Mouse (Mus musculus): ENCODE data around the gene P2rx1.

Gene P2rx1

DNA sequence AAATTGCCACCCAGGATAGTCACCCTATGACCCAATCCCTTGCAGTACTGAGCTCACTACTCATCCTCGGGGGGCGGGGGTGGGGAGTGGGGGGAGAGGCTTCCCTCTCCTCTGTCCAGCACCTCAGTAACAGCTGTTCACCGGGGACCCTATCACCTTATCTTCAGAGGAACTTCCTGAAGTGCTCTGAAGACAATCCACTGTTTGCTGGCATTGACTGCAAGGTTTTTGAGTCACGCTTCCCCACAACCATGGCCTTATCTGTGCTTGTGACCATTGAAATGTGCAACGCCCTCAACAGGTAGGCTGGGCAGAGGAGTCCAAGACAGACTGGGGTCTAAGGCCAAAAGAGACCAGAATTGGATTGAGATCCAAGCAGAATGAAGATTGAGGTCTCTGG lies 11.1 kb upstream of the P2rx1 start:
- DNase-seq (ENCODE audit: low spot score), result no peak

DNA sequence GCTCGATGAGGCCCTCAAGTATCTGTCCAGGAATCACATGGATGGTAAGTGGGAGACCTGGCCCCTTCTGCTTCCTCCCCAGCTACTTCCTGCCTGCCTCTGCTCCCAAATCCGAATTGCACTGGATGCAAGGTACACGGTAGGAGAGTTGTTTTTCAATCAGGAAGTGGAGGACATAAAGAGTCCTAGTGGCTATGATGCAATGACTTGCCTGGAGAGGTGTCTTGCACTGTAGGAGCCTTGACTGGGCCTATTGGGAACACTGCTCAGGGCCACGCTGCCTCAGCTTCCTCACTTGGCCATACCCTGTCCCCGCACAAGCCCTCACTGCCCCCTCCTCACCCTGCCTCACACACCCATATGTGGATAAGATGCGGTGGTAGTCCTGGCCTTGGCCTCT lies 9.9 kb upstream of the P2rx1 start:
- no peak for DNase-seq (ENCODE audit: low spot score)

GRCm38 (mm10) chr11:72990688-72991087 lies 8.2 kb upstream of the P2rx1 start:
- DNase-seq (ENCODE audit: low spot score), result no peak

DNA sequence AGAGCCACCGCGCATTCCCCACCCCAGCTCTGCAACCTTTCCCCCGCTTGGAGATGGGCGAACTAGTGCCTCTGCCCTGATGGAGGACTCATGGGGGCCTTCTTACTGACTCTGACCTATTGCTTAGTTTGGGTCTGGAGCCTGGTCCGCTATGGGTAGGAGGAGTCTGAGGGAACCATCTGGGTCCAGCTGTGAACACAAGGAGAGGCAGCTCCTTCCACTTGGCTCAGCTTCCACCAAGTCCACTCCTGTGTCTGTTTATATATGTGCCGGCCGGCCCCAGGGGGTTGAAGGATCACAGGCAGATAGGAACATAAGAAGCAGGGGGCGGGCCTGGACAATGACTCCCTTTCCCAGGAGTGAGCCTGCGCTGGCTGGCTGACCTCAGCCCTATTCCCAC lies 6.9 kb upstream of the P2rx1 start:
- no peak for DNase-seq (ENCODE audit: low spot score)

DNA sequence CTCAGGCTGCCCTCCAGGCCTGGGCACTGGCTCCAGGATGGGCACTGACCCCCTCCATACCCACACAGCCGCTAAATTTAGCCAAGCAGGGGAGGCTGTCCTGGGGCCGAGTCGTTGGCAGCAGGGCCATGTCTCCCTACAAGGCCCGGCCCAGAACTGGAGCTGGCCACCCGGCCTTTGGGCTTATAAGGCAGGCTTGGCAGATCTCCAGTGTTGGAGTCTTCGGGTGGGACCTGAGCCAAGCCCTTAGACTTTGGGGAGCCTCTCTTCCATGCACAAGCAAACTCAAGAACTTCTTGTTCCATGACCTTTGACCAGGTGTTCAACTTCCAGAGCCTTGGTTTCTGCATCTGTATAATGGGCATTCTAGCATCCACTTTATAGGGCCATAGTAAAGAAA lies 2.6 kb upstream of the P2rx1 start:
- DNase-seq (ENCODE audit: low spot score), result no peak

- DNase-seq (ENCODE audit: low spot score), result no peak
Measured at GRCm38 (mm10) chr11:72996781-72997180, 2.1 kb upstream of the P2rx1 start.

GRCm38 (mm10) chr11:72997529-72998326 lies 1.2 kb upstream of the P2rx1 start:
- no peak for DNase-seq (ENCODE audit: low spot score)

- no peak for DNase-seq (ENCODE audit: low spot score)
Measured at GRCm38 (mm10) chr11:73001029-73001428, 2.1 kb downstream of the P2rx1 start.

DNA sequence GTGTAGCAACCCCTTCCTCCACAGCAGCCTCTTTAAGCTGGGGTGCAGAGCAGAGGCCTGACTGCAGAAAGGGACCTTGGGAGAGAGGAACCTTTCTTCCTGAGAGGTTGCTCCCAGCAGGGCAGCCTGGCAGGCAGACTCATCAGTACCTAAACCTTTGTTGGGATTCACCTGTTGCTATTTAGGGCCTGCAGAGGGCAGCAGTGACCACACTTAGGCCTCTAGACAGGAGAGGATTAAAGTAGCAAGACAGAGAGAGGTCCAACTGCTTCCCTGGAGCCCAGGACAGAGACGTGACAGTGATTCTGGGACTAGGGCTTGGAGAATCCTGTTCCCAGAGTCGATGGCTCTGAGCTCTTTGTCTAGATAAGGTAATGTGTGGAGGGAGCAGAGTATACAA lies 7.5 kb downstream of the P2rx1 start:
- DNase-seq (ENCODE audit: low spot score), result no peak

GRCm38 (mm10) chr11:73007113-73007512 lies 8.2 kb downstream of the P2rx1 start:
- DNase-seq (ENCODE audit: low spot score), result no peak

- DNase-seq (ENCODE audit: low spot score), result no peak
Measured at GRCm38 (mm10) chr11:73007698-73008481, 9.0 kb downstream of the P2rx1 start.

DNA sequence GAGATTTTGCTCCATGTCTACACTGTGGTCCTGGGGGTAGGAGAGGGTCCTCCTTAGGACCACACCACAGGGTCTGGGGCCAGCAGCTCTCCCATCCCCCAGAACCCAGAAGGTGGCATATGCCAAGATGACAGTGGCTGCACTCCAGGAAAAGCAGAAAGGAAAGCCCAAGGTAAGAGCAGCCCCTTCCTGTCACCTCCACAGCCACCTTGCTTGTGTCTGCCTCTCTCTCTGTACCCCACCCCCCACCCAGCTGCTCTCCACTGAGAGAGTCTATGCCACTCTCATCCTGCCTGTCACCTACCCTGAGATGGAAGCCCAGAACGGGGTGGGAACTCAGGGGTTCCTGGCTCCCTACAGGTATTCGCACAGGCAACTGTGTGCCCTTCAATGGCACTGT lies 9.9 kb downstream of the P2rx1 start:
- DNase-seq (ENCODE audit: low spot score), result no peak

- no peak for DNase-seq (ENCODE audit: low spot score)
Measured at GRCm38 (mm10) chr11:73009531-73010274, 10.8 kb downstream of the P2rx1 start.

- no peak for DNase-seq (ENCODE audit: low spot score)
Measured at GRCm38 (mm10) chr11:73013981-73014380, 15.1 kb downstream of the P2rx1 start.

- DNase-seq (ENCODE audit: low spot score), result no peak
Measured at GRCm38 (mm10) chr11:73014831-73015344, 16.0 kb downstream of the P2rx1 start.

- no peak for DNase-seq (ENCODE audit: low spot score)
Measured at GRCm38 (mm10) chr11:73015391-73016102, 16.6 kb downstream of the P2rx1 start.

- DNase-seq (ENCODE audit: low spot score), result no peak
Measured at GRCm38 (mm10) chr11:73016103-73016420, 17.2 kb downstream of the P2rx1 start.

- peak; percentile 92 for DNase-seq (ENCODE audit: low spot score)
Measured at GRCm38 (mm10) chr11:73018471-73019146, 19.7 kb downstream of the P2rx1 start, which contains the start of gene Camkk1. Gene Camkk1 (plus strand): TSS chr11:73019008.

DNA sequence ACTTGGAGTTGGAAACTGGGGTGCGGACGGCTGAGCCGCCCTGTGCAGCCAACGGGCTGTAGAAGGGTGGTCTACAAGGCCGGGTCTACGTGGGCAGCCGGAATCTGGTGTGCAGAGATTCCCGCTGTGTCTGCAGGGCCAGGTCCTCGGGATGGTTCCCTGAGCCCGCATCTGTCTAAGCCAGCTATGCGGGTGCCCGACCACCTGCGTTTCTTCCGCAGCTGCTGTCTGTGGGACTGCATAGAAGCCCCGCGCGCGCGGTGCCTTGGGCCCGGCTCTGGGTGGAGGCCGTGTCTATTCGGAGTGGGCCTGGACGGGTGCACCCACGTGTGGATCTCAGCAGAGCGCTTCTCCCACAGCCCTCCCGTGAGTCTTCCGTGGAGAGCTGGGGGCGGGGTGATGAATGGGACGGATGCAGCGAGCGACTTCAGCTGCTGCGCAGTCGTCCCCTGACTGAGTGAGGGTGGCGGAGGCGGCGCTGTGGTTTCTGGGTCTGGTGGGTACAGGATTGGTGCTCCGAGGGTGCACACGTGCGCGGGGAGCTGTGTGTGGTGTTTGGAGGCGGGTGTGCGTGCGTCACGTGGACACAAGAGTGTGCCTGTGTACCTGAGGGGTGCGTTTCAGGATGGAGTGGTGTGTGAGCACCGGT lies 20.4 kb downstream of the P2rx1 start:
- peak; percentile 76 for DNase-seq (ENCODE audit: low spot score)

DNA sequence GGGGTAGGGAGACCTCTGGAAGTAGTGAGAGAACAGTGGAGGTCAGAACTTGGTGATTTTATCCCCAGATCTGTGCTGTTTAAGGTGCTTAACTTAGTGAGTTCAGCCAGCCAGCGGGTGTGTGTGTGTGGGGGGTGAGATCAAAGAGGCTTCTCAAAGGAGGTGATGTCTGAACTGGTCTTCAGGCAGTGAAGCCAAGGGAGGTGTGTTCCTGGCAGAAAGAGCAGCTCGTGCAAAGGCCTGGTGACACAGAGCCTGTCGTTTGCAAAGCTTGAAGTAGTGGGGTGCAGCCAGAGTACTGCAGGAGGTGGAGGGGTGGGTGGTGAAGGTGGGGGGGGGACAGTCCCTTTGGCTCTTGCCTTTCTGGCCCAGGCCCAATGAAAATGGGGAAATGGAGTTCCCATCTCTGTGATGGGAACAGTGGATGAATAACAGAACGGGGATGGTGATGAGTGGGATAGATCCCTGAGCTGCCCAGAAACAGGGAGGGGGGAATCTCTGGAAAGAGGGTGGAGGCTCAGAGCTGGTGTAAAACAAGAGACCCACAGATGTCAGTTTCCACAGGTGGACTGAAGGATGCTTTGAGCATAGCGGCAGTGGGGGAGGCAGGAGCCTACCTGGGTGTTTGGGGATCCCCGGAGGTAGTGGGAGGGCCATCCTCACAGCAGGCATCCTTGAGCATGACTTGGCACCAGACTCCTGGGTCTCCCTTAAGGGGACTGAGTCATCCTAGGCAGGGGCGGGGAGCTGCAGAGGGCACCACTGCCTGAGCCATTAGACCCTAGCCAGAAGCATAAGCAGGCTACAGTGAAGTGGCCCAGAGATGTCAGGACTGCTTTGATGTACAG lies 22.3 kb downstream of the P2rx1 start:
- no peak for DNase-seq (ENCODE audit: low spot score)

Data from left cerebral cortex, adult 11 months (tissue).